Mouse (Mus musculus) 3134 (cell line): ENCODE measurements around the gene Sema4f.

ENCODE experiments used
- DNase-seq: peaks from one replicate; pipeline ENCODE4 v3.0.0-alpha.2; 2011; ENCODE audit warnings: low spot score; ENCODE audit not compliant: insufficient read length; ENCODE audit errors: extremely low read depth

The Sema4f gene

DNA sequence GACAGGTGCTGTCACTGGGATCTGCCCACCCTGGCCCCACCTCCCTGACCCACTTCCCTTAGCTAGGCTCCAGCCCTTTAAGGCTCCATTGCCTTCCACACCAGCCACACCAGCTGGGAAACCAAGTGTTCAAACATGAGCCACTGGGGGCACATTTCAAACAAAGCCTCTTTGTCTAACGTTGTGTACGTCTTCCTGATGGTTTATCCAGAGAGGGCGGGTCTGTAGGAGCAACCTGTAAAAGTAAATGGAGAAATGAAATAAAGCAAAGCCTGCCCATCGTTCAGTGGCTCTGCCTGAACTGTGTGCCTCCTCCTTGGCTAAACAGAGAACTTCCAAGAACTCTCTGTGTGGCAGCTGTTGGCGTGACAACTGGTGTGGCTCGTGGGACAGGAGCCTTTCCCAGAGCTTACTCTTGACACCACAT lies 64.0 kb downstream of the Sema4f start:
- no peak for DNase-seq

DNA sequence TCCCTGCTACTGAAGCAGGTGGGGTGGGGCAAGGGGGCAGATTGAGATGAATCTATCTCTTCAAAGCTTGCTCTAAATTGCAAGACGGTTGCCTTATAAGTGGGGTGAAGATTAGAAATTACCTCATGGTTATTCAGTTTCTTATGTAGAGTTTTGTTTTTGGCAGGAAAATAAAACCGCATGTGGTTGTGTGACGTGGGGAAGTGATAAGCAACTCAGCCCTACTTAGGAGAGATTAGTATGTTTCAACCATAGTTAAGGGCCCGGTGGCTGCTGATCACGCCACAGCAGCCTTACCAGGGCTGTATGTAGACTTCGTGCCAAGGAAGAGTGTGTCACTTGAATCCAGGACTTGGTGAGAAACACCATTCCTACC lies 67.2 kb downstream of the Sema4f start:
- DNase-seq: no peak

DNA sequence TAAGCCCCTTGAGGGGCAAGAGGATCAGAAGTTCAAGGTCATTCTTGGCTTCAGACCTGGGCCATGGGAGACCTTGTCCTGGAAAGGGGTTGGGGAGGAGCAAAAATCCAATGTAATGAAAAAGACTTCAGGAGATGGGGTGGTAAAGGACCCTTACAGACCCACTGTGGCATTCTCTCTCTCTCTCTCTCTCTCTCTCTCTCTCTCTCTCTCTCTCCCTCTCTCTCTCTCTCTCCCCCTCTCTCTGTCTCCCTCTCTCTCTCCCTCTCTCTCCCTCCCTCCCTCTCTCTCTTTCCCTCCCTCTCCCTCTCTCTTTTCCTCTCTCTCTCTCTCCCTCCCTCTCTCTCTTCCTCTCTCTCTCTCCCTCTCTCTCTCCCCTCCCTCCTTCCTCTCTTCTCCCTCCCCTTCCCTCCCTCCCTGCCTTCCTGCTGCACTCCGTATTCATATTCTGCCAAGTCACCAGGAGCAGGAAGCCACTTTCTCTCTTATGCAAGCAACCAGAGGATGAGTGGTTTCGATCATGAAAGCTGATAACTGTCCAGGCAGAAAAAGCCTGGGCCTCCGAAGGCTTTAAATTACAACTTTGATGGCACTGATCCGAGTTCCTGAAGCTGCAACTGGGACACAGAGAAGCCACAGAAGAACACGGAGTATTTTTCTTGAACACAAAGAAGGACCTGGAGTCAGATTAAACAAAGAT lies 67.8 kb downstream of the Sema4f start:
- DNase-seq: peak; percentile 84

DNA sequence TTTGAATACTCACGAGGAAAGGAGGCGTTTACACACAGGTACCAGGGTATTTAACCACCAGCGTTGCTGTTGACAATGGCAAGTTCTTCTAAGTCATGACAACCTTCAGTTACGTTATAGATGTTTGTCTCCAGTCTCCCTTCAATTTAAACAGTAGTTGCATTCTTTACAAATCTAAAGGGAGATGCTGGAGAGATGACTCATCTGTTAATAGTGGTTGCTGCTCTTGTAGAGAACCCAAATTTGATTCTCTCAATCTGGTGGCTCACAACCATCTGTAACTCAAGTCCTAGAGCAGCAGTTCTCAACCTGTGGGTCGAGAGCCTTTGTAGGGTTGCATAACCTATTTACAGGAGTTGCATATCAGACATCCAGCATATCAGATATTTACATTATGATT lies 71.1 kb downstream of the Sema4f start:
- peak; percentile 45 for DNase-seq

DNA sequence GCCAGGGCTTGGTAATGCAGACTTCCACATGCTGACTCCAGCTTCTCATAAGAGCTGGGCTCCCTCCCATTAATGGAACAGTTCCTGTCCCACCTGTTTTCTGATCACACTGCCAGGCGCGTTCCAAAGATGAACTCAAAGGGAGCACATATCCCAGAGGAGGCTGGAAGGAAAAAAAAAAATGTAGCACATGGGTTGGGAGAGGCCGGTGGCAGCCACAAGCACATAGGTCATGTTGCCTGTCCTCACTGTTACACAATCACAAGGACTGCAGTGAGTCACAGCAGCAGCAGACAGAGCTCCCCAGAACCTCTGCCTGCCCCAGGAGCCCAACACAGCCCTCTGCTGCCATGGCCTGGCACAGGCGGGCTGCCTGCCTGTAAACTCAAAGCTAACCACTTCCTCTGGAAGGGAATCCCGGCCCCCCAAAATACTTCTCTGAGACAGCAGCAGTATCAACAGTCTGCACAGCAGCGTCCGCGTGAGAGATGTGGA lies 76.1 kb downstream of the Sema4f start:
- DNase-seq: peak; percentile 84

DNA sequence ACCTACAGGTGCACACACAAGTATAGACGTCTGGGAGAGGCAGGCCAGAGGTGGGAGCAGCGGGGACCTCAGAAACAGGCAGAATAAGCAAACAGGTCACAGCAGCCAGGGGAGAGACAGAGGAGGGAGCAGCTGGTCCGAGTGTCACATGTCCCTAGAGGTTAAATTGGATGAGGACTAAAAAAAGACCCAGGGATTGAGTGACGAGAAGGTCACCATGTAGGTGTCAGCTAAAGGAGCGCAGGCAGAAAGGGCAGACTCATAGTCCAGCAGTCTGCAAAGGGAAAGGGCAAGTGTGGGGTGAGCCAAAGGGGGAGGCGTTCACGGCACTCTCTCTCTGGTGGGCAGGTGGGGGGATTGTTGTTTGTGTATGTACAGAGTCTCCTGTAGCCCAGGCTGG lies 77.1 kb downstream of the Sema4f start:
- no peak for DNase-seq

DNA sequence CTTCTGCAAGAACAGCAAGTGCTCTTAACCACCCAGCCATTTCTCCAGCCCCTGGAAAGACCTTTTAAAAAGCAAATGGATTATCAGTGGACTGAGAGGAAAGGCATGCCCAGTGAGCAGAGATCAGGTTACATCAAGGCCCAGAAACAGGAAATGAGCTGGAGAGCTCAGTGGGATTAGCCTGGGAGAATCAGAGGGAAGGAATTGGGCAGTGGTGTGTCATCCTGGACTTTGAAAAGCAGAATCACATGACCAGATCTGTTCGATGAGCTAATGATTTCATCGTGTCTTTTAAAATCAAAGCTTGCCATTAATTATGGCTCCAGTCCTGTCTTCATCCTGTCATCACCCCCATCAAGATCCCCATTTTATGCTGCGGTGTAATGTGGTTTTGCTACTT lies 77.5 kb downstream of the Sema4f start:
- peak; percentile 48 for DNase-seq
